Mouse (Mus musculus) MEL (cell line): ENCODE measurements around the gene Btbd8. TPM values are rescaled to one million over a fixed set of nuclear protein-coding genes. Genes with fewer than 3 reads are reported as not detected.

Source experiments
- DNase-seq: peaks from one replicate; pipeline ENCODE4 v3.0.0; 2011; ENCODE audit warnings: low read depth, low spot score
- H3K27ac ChIP-seq: 2 replicates; pipeline ENCODE4 v1.5.1; 2012; ENCODE audit warnings: low read depth, mild to moderate bottlenecking, control low read depth, low read length, moderate library complexity; ENCODE audit not compliant: control insufficient read depth
- H3K27me3 ChIP-seq, 2 experiments: fragments of 150-350 bp in 1 of 2; sonication (generic) in 1 of 2; 2 replicates each; pipeline ENCODE4 v1.6.1; 2012; ENCODE audit warnings: low read length in 2 of 2, mild to moderate bottlenecking in 2 of 2, improper control_type of control experiment in 1 of 2, moderate library complexity in 1 of 2; ENCODE audit not compliant: insufficient read depth in 2 of 2, control insufficient read depth in 1 of 2
- H3K36me3 ChIP-seq, 2 experiments: 2 replicates each; pipeline ENCODE4 v1.6.1; 2012 to 2014; ENCODE audit warnings: low read length in 2 of 2, improper control_type of control experiment in 1 of 2, inconsistent platforms in 1 of 2, mild to moderate bottlenecking in 1 of 2; ENCODE audit not compliant: insufficient read depth in 2 of 2, control insufficient read depth in 1 of 2
- H3K4me1 ChIP-seq, 2 experiments: fragments of 150-350 bp in 1 of 2; sonication (generic) in 1 of 2; 2 replicates each; pipeline ENCODE4 v1.6.1; 2012; ENCODE audit warnings: low read length in 2 of 2, improper control_type of control experiment in 1 of 2, mild to moderate bottlenecking in 1 of 2; ENCODE audit not compliant: insufficient read depth in 2 of 2, control insufficient read depth in 1 of 2
- H3K4me3 ChIP-seq, 2 experiments: fragments of 150-350 bp in 1 of 2; sonication (generic) in 1 of 2; 2 replicates each; pipeline ENCODE4 v1.5.1; 2012; ENCODE audit warnings: low read depth in 2 of 2, low read length in 2 of 2, mild to moderate bottlenecking in 2 of 2, moderate library complexity in 2 of 2, control low read depth in 1 of 2, improper control_type of control experiment in 1 of 2; ENCODE audit not compliant: control insufficient read depth in 1 of 2, insufficient read depth in 1 of 2
- H3K79me2 ChIP-seq: 2 replicates; pipeline ENCODE4 v1.6.1; 2012; ENCODE audit warnings: mild to moderate bottlenecking, low read length, moderate library complexity; ENCODE audit not compliant: control insufficient read depth, poor library complexity, insufficient read depth
- H3K9ac ChIP-seq: 2 replicates; pipeline ENCODE4 v1.6.1; 2012; ENCODE audit warnings: low read depth, mild to moderate bottlenecking, control low read depth, low read length, moderate library complexity; ENCODE audit not compliant: control insufficient read depth, poor library complexity, severe bottlenecking
- H3K9me3 ChIP-seq: fragments of 150-350 bp; sonication (generic); replicated peaks from 2 replicates; pipeline ENCODE4 v1.6.1; 2012; ENCODE audit warnings: mild to moderate bottlenecking, low read length, improper control_type of control experiment, moderate library complexity; ENCODE audit not compliant: insufficient read depth
- CTCF ChIP-seq, 3 experiments: IDR thresholded peaks in 2 of 3; conservative IDR thresholded peaks in 1 of 3; 2 replicates each; pipeline ENCODE4 v1.5.1; 2011 to 2012; ENCODE audit warnings: low read length in 3 of 3, low read depth in 2 of 3, mild to moderate bottlenecking in 2 of 3, improper control_type of control experiment in 1 of 3, inconsistent platforms in 1 of 3, mixed read lengths in 1 of 3, moderate library complexity in 1 of 3; ENCODE audit not compliant: control insufficient read depth in 1 of 3, insufficient read depth in 1 of 3, poor library complexity in 1 of 3, severe bottlenecking in 1 of 3
- ELF1 ChIP-seq: IDR thresholded peaks from 2 replicates; pipeline ENCODE4 v1.6.1; 2014; ENCODE audit warnings: low read depth, mild to moderate bottlenecking, inconsistent platforms, low read length, improper control_type of control experiment, moderate library complexity
- GABPA ChIP-seq: IDR thresholded peaks from 2 replicates; pipeline ENCODE4 v1.6.1; 2012; ENCODE audit warnings: low read depth, mild to moderate bottlenecking, inconsistent platforms, low read length, improper control_type of control experiment, moderate library complexity
- HCFC1 ChIP-seq: IDR thresholded peaks from 2 replicates; pipeline ENCODE4 v1.6.1; 2012; ENCODE audit warnings: low read depth, mild to moderate bottlenecking, inconsistent platforms, low read length, improper control_type of control experiment, moderate library complexity
- JUND ChIP-seq: IDR thresholded peaks from 2 replicates; pipeline ENCODE4 v1.6.1; 2011; ENCODE audit warnings: low read depth, mild to moderate bottlenecking, improper control_type of control experiment, low read length
- MAFK ChIP-seq: IDR thresholded peaks from 2 replicates; pipeline ENCODE4 v1.6.1; 2011; ENCODE audit warnings: low read depth, mild to moderate bottlenecking, low read length, improper control_type of control experiment, borderline replicate concordance
- MYB ChIP-seq: IDR thresholded peaks from 2 replicates; pipeline ENCODE4 v1.6.1; 2011; ENCODE audit warnings: mild to moderate bottlenecking, low read depth, low read length, improper control_type of control experiment
- NELFE ChIP-seq: IDR thresholded peaks from 2 replicates; pipeline ENCODE4 v1.6.1; 2011; ENCODE audit warnings: low read depth, low read length, improper control_type of control experiment
- POLR2AphosphoS2 ChIP-seq: IDR thresholded peaks from 2 replicates; pipeline ENCODE4 v1.6.1; 2011; ENCODE audit warnings: low read length, improper control_type of control experiment
- POLR2AphosphoS5 ChIP-seq: IDR thresholded peaks from 2 replicates; pipeline ENCODE4 v1.6.1; 2012; ENCODE audit warnings: low read depth, borderline replicate concordance, mild to moderate bottlenecking, inconsistent platforms, low read length, moderate library complexity, mixed read lengths
- SIN3A ChIP-seq: IDR thresholded peaks from 2 replicates; pipeline ENCODE4 v1.6.1; 2012; ENCODE audit warnings: low read length, improper control_type of control experiment, inconsistent platforms
- SMC3 ChIP-seq: IDR thresholded peaks from 2 replicates; pipeline ENCODE4 v1.6.1; 2011; ENCODE audit warnings: low read depth, low read length, improper control_type of control experiment
- TAL1 ChIP-seq: IDR thresholded peaks from 2 replicates; pipeline ENCODE4 v1.6.1; 2012; ENCODE audit warnings: mild to moderate bottlenecking, inconsistent platforms, low read length, moderate library complexity, mixed read lengths
- TBP ChIP-seq: IDR thresholded peaks from 2 replicates; pipeline ENCODE4 v1.8.0; 2011; ENCODE audit warnings: low read depth, low read length, improper control_type of control experiment
- USF1 ChIP-seq: IDR thresholded peaks from 2 replicates; pipeline ENCODE4 v1.6.1; 2014; ENCODE audit warnings: low read depth, mild to moderate bottlenecking, inconsistent platforms, low read length, improper control_type of control experiment, moderate library complexity
- ZMIZ1 ChIP-seq: IDR thresholded peaks from 2 replicates; pipeline ENCODE4 v1.6.1; 2012; ENCODE audit warnings: low read depth, mild to moderate bottlenecking, inconsistent platforms, low read length, improper control_type of control experiment, moderate library complexity
- polyA plus RNA-seq, 2 experiments: library from polyadenylated mRNA; stranded (reverse) in 1 of 2; unstranded in 1 of 2; fragments of >175 nt in 1 of 2; fragments of >200 nt in 1 of 2; gene quantifications; 2 replicates each; pipeline versions ENCODE4 v1.2.1 to v1.2.4; 2012; ENCODE audit warnings: low replicate concordance in 2 of 2, low read depth in 1 of 2; ENCODE audit not compliant: insufficient read length in 2 of 2, insufficient read depth in 1 of 2, missing spikeins in 1 of 2
- total RNA-seq: library from RNA; depleted of rRNA; stranded (reverse); fragments of 300-350 nt; gene quantifications from 2 replicates; pipeline ENCODE4 v1.2.3, GENCODE M21; 2012; rRNA removed

Gene Btbd8
- total and polyA plus RNA-seq, 3 experiments = 1.6 to 2.4 TPM; not detected in 1

GRCm38 (mm10) chr5:107548444-107548843 lies 110.6 kb downstream of the Btbd8 start:
- Histone ChIP-seq H3K4me3 (no peak overlapping the region), H3K27ac (no peak overlapping the region), H3K9ac (no peak overlapping the region), H3K9me3 (no peaks in the 10 kb centered on the region), H3K27me3 (no peaks in the 10 kb centered on the region), H3K4me1 (peaks cover 6 to 9% of the 10 kb centered on the region in 2 experiments; a peak in 2 of 4 replicates), H3K79me2 (no peaks in the 10 kb centered on the region), H3K36me3 (peaks cover 0 to 8% of the 10 kb centered on the region in 2 experiments; a peak in 3 of 4 replicates)
- peak; percentile 18 for DNase-seq
- TF ChIP-seq JUND (no peak), SIN3A (peak; percentile 3; the same call in 1 of the 2 replicates)

DNA sequence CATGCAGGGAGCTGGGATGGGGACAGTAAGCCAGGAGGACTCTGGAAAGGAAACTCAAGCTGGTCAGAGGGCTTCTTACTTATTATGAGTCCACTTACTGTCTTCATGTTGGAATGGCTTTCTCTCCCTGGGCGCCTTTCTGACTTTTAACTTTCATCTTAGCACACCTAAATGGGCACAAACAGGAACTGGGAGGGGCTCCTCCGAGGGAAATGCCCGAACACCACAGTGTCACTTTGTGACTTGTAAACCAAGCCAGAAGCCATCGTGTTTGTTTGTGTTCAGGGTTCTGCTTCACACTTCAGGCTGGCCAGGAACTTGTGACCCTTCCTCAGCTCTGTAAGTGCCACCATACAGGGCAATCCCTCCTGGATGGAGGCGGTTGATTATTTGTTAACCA lies 116.5 kb downstream of the Btbd8 start:
- H3K27me3 ChIP-seq = no peaks in the 10 kb centered on the region
- H3K27ac ChIP-seq = no peak overlapping the region
- TF ChIP-seq SIN3A = no peak
- no peak for TF ChIP-seq SMC3
- TF ChIP-seq TBP = no peak
- TF ChIP-seq NELFE = no peak
- no peak for TF ChIP-seq CTCF (IDR thresholded peaks at IDR 0.05 in 2 of 3, conservative IDR thresholded peaks at IDR 0.05 in 1 of 3; ENCODE audit: control insufficient read depth in 1 of 3, insufficient read depth in 1 of 3, low read depth in 2 of 3, low read length in 3 of 3, poor library complexity in 1 of 3, severe bottlenecking in 1 of 3)
- no peak for TF ChIP-seq POLR2AphosphoS2
- no peak for TF ChIP-seq TAL1
- TF ChIP-seq MAFK = no peak
- no peak for TF ChIP-seq POLR2AphosphoS5
- no peak for TF ChIP-seq ELF1
- TF ChIP-seq USF1 = no peak
- DNase-seq = no peak
- no peaks in the 10 kb centered on the region for H3K4me1 ChIP-seq
- no peak overlapping the region for H3K4me3 ChIP-seq
- no peak overlapping the region for H3K9ac ChIP-seq
- H3K9me3 ChIP-seq = no peaks in the 10 kb centered on the region
- H3K36me3 ChIP-seq = no peaks in the 10 kb centered on the region; a peak in 1 of 4 replicates
- no peaks in the 10 kb centered on the region for H3K79me2 ChIP-seq

DNA sequence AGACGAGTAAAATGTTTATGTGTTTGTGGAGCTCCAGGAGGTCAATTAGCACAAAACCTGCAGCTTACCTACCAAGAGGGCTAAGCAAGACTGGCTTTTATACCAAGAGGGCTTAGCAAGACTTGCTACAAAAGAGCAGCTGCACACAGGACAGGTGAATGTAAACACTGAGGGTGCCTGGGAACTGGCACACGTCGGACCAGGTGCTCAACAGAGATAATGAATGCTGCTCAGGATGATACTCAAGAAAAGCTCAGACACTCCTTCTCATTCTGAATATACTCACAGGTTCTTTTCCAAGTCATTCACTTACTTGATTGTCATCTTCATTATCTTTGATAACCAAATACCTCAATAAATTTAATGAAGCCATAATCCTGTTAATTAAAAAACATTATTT lies 119.2 kb downstream of the Btbd8 start:
- H3K27ac ChIP-seq = no peak overlapping the region
- no peak overlapping the region for H3K4me3 ChIP-seq
- no peaks in the 10 kb centered on the region; a peak in 1 of 4 replicates for H3K36me3 ChIP-seq
- no peaks in the 10 kb centered on the region for H3K4me1 ChIP-seq
- no peaks in the 10 kb centered on the region for H3K79me2 ChIP-seq
- H3K9ac ChIP-seq = no peak overlapping the region
- TF ChIP-seq GABPA (no peak), ZMIZ1 (no peak), MYB (no peak), HCFC1 (no peak), MAFK (no peak)
- no peak for DNase-seq
- no peaks in the 10 kb centered on the region for H3K9me3 ChIP-seq
- no peaks in the 10 kb centered on the region for H3K27me3 ChIP-seq

Other genes with a start within 250 kb of the Btbd8 start
- 5.9 and 6.7 TPM in 2 replicates for gene Tgfbr3, start 148.4 kb upstream of the Btbd8 start, total RNA-seq
- gene Tgfbr3, start 148.4 kb upstream of the Btbd8 start, polyA plus RNA-seq = 1 to 10 TPM in 1 of 2 experiments, not detected in 1; 3.0 TPM
- 10.3 and 12.0 TPM in 2 replicates for gene Brdt, start 106.8 kb upstream of the Btbd8 start, total RNA-seq
- gene Brdt, start 106.8 kb upstream of the Btbd8 start, polyA plus RNA-seq = 10 to 100 TPM in 1 of 2 experiments, not detected in 1; 16.7 TPM
- 0.39 and 0.72 TPM in 2 replicates for gene Ephx4, start 35.3 kb upstream of the Btbd8 start, total RNA-seq
- gene Ephx4, start 35.3 kb upstream of the Btbd8 start, polyA plus RNA-seq = 1 to 10 TPM in 1 of 2 experiments, not detected in 1; 1.4 TPM
- gene Lpcat2b, start 6.4 kb upstream of the Btbd8 start, total RNA-seq = not detected in 2 replicates
- gene Lpcat2b, start 6.4 kb upstream of the Btbd8 start, polyA plus RNA-seq = not detected
- 0.04 TPM in 1 of 2 replicates, not detected in the other for gene Gm42669, start 69.6 kb downstream of the Btbd8 start, total RNA-seq
- under 1 TPM in 1 of 2 experiments, not detected in 1; 0.21 TPM for gene Gm42669, start 69.6 kb downstream of the Btbd8 start, polyA plus RNA-seq
- gene 1700028K03Rik, start 96.7 kb downstream of the Btbd8 start, total RNA-seq = not detected in 2 replicates
- gene 1700028K03Rik, start 96.7 kb downstream of the Btbd8 start, polyA plus RNA-seq = not detected
- 13.4 and 13.8 TPM in 2 replicates for gene Rpap2, start 159.4 kb downstream of the Btbd8 start, total RNA-seq
- 10 to 100 TPM in 1 of 2 experiments, not detected in 1; 10.8 TPM for gene Rpap2, start 159.4 kb downstream of the Btbd8 start, polyA plus RNA-seq
- 7.3 and 7.8 TPM in 2 replicates for gene Glmn, start 159.9 kb downstream of the Btbd8 start, total RNA-seq
- 1 to 10 TPM in 1 of 2 experiments, not detected in 1; 7.9 TPM for gene Glmn, start 159.9 kb downstream of the Btbd8 start, polyA plus RNA-seq